Mouse (Mus musculus): ENCODE results near the gene Sumo2. TPM values are rescaled to one million over a fixed set of nuclear protein-coding genes. Genes with fewer than 3 reads are reported as not detected.
"Not testable (repeated sequence)": the region's sequence is repeated elsewhere in the genome, so short reads cannot be mapped to it uniquely, and the experiment has no call there.

Sumo2 gene
- total and polyA plus RNA-seq, 3 experiments = 556 to 653 TPM; not detected in 1

GRCm38 (mm10) chr11:115478296-115478938, 57.7 kb downstream of the Sumo2 start:
- H3K4me1 ChIP-seq (ENCODE audit: control insufficient read depth in 1 of 2, insufficient read depth in 2 of 2, low read length in 2 of 2) = peaks cover 15 to 39% of the 10 kb centered on the region in 2 experiments
- no peak for DNase-seq (ENCODE audit: low read depth, low spot score)
- H3K79me2 ChIP-seq (ENCODE audit: control insufficient read depth, insufficient read depth, low read length, poor library complexity) = peaks cover 5% of the 10 kb centered on the region
- H3K9me3 ChIP-seq (replicated peaks; ENCODE audit: insufficient read depth, low read length) = no peaks in the 10 kb centered on the region
- H3K27me3 ChIP-seq (ENCODE audit: control insufficient read depth in 1 of 2, insufficient read depth in 2 of 2, low read length in 2 of 2) = no peaks in the 10 kb centered on the region
- peaks cover 2 to 33% of the 10 kb centered on the region in 2 experiments; a peak in 3 of 4 replicates for H3K36me3 ChIP-seq (ENCODE audit: control insufficient read depth in 1 of 2, insufficient read depth in 2 of 2, low read length in 2 of 2)
- no peak overlapping the region for H3K27ac ChIP-seq (ENCODE audit: control insufficient read depth, low read depth, low read length)
- H3K4me3 ChIP-seq (ENCODE audit: control insufficient read depth in 1 of 2, insufficient read depth in 1 of 2, low read depth in 2 of 2, low read length in 2 of 2) = peak overlapping the region in 1 of 2 experiments; percentile 4; a peak in 1 of 4 replicates
- H3K9ac ChIP-seq (ENCODE audit: control insufficient read depth, low read depth, low read length, poor library complexity, severe bottlenecking) = no peak overlapping the region
- TF ChIP-seq UBTF (IDR thresholded peaks at IDR 0.05; ENCODE audit: borderline replicate concordance, insufficient read depth, low read depth, low read length) (no peak), RCOR1 (IDR thresholded peaks at IDR 0.05; ENCODE audit: low read depth, low read length) (no peak), GATA1 (IDR thresholded peaks at IDR 0.05; ENCODE audit: low read depth, low read length) (no peak), GABPA (IDR thresholded peaks at IDR 0.05; ENCODE audit: low read depth, low read length) (no peak), SIN3A (IDR thresholded peaks at IDR 0.05; ENCODE audit: low read length) (0 out of 2 replicates have a peak, but pooled peaks have one; percentile 30), SMC3 (IDR thresholded peaks at IDR 0.05; ENCODE audit: low read depth, low read length) (no peak)

GRCm38 (mm10) chr11:115477388-115477787, 58.7 kb downstream of the Sumo2 start:
- not testable (repeated sequence) for H3K9me3 ChIP-seq (replicated peaks; ENCODE audit: insufficient read depth, low read length); H3K27me3 ChIP-seq (ENCODE audit: control insufficient read depth in 1 of 2, insufficient read depth in 2 of 2, low read length in 2 of 2); H3K79me2 ChIP-seq (ENCODE audit: control insufficient read depth, insufficient read depth, low read length, poor library complexity)
- 0 out of 2 replicates have a peak, but pooled peaks have one; percentile 21 for TF ChIP-seq MAX (IDR thresholded peaks at IDR 0.05; ENCODE audit: low read length)
- peaks cover 2 to 37% of the 10 kb centered on the region in 2 experiments; a peak in 3 of 4 replicates for H3K36me3 ChIP-seq (ENCODE audit: control insufficient read depth in 1 of 2, insufficient read depth in 2 of 2, low read length in 2 of 2)
- peaks cover 15 to 46% of the 10 kb centered on the region in 2 experiments for H3K4me1 ChIP-seq (ENCODE audit: control insufficient read depth in 1 of 2, insufficient read depth in 2 of 2, low read length in 2 of 2)
- H3K9ac ChIP-seq (ENCODE audit: control insufficient read depth, low read depth, low read length, poor library complexity, severe bottlenecking) = peak overlapping the region; percentile 24; the same call in 1 of the 2 replicates
- peak; percentile 84 for DNase-seq (ENCODE audit: low read depth, low spot score)
- peak overlapping the region; percentile 62 for H3K27ac ChIP-seq (ENCODE audit: control insufficient read depth, low read depth, low read length)
- peak overlapping the region; percentile 90 to 100 for H3K4me3 ChIP-seq (ENCODE audit: control insufficient read depth in 1 of 2, insufficient read depth in 1 of 2, low read depth in 2 of 2, low read length in 2 of 2)

- H3K36me3 ChIP-seq (ENCODE audit: control insufficient read depth in 1 of 2, insufficient read depth in 2 of 2, low read length in 2 of 2) = peaks cover 2 to 32% of the 10 kb centered on the region in 2 experiments; a peak in 3 of 4 replicates
- H3K4me1 ChIP-seq (ENCODE audit: control insufficient read depth in 1 of 2, insufficient read depth in 2 of 2, low read length in 2 of 2) = peaks cover 15 to 46% of the 10 kb centered on the region in 2 experiments
- TF ChIP-seq TBP (IDR thresholded peaks at IDR 0.05; ENCODE audit: low read depth, low read length) = peak; percentile 81
- H3K4me3 ChIP-seq (ENCODE audit: control insufficient read depth in 1 of 2, insufficient read depth in 1 of 2, low read depth in 2 of 2, low read length in 2 of 2) = peak overlapping the region; percentile 90 to 100
- not testable (repeated sequence) for H3K27me3 ChIP-seq (ENCODE audit: control insufficient read depth in 1 of 2, insufficient read depth in 2 of 2, low read length in 2 of 2); H3K9me3 ChIP-seq (replicated peaks; ENCODE audit: insufficient read depth, low read length); H3K79me2 ChIP-seq (ENCODE audit: control insufficient read depth, insufficient read depth, low read length, poor library complexity)
- DNase-seq (ENCODE audit: low read depth, low spot score) = peak; percentile 42
- peak overlapping the region; percentile 62 for H3K27ac ChIP-seq (ENCODE audit: control insufficient read depth, low read depth, low read length)
- peak overlapping the region; percentile 82 for H3K9ac ChIP-seq (ENCODE audit: control insufficient read depth, low read depth, low read length, poor library complexity, severe bottlenecking)
These were observed 59.4 kb downstream of the Sumo2 start for GRCm38 (mm10) chr11:115476630-115477029.

Data from MEL (cell line).